Mouse (Mus musculus) embryo, embryonic 11 days (tissue): ENCODE results near the gene Dennd4a.
"Not testable (repeated sequence)": the region's sequence is repeated elsewhere in the genome, so short reads cannot be mapped to it uniquely, and the experiment has no call there.

ENCODE experiments used
- DNase-seq: peaks from one replicate; pipeline ENCODE4 v3.0.0-alpha.2; 2015

Dennd4a gene

GRCm38 (mm10) chr9:64812475-64812860 lies 1.3 kb downstream of the Dennd4a start:
- DNase-seq, result no peak

- DNase-seq, result no peak
Observed at GRCm38 (mm10) chr9:64814273-64814672, 3.1 kb downstream of the Dennd4a start.

- DNase-seq, result not testable (repeated sequence)
Observed at GRCm38 (mm10) chr9:64819686-64820085, 8.5 kb downstream of the Dennd4a start.

- no peak for DNase-seq
Observed at GRCm38 (mm10) chr9:64820086-64820795, 9.1 kb downstream of the Dennd4a start.

GRCm38 (mm10) chr9:64822235-64822634 lies 11.1 kb downstream of the Dennd4a start:
- DNase-seq, result no peak

- DNase-seq, result no peak
Observed at GRCm38 (mm10) chr9:64824389-64825008, 13.4 kb downstream of the Dennd4a start.

- no peak for DNase-seq
Observed at GRCm38 (mm10) chr9:64830092-64830618, 19.0 kb downstream of the Dennd4a start.

- DNase-seq, result no peak
Observed at GRCm38 (mm10) chr9:64830641-64831040, 19.5 kb downstream of the Dennd4a start.

GRCm38 (mm10) chr9:64831760-64832159 lies 20.6 kb downstream of the Dennd4a start:
- no peak for DNase-seq

- DNase-seq, result no peak
Observed at GRCm38 (mm10) chr9:64834418-64834817, 23.3 kb downstream of the Dennd4a start.

GRCm38 (mm10) chr9:64845355-64845754 lies 34.2 kb downstream of the Dennd4a start:
- DNase-seq, result no peak

GRCm38 (mm10) chr9:64849548-64849947 lies 38.4 kb downstream of the Dennd4a start:
- DNase-seq, result no peak

GRCm38 (mm10) chr9:64860083-64860482 lies 48.9 kb downstream of the Dennd4a start:
- no peak for DNase-seq

- DNase-seq, result peak; percentile 5
Observed at GRCm38 (mm10) chr9:64862687-64863086, 51.5 kb downstream of the Dennd4a start.

GRCm38 (mm10) chr9:64886008-64886407 lies 74.9 kb downstream of the Dennd4a start:
- no peak for DNase-seq

- no peak for DNase-seq
Observed at GRCm38 (mm10) chr9:64896605-64897004, 85.5 kb downstream of the Dennd4a start.

- DNase-seq, result no peak
Observed at GRCm38 (mm10) chr9:64902866-64903265, 91.7 kb downstream of the Dennd4a start.

- peak; percentile 81 for DNase-seq
Observed at GRCm38 (mm10) chr9:64903386-64903785, 92.2 kb downstream of the Dennd4a start.

GRCm38 (mm10) chr9:64904917-64905640 lies 93.9 kb downstream of the Dennd4a start:
- DNase-seq, result no peak

- no peak for DNase-seq
Observed at GRCm38 (mm10) chr9:64907441-64907840, 96.3 kb downstream of the Dennd4a start.

- no peak for DNase-seq
Observed at GRCm38 (mm10) chr9:64913406-64913805, 102.3 kb downstream of the Dennd4a start.

GRCm38 (mm10) chr9:64913973-64914372 lies 102.8 kb downstream of the Dennd4a start:
- DNase-seq, result no peak

GRCm38 (mm10) chr9:64914629-64915028 lies 103.5 kb downstream of the Dennd4a start:
- DNase-seq, result no peak

- DNase-seq, result peak; percentile 78
Observed at GRCm38 (mm10) chr9:64918560-64918959, 107.4 kb downstream of the Dennd4a start.
